Mouse (Mus musculus): ENCODE data around the gene Zfp983. TPM values are rescaled to one million over a fixed set of nuclear protein-coding genes. Genes with fewer than 3 reads are reported as not detected.
"Not testable (repeated sequence)": the region's sequence is repeated elsewhere in the genome, so short reads cannot be mapped to it uniquely, and the experiment has no call there.

Zfp983 gene
- polyA plus RNA-seq, 1 experiment from 2014 or later, result 16.1 TPM

DNA sequence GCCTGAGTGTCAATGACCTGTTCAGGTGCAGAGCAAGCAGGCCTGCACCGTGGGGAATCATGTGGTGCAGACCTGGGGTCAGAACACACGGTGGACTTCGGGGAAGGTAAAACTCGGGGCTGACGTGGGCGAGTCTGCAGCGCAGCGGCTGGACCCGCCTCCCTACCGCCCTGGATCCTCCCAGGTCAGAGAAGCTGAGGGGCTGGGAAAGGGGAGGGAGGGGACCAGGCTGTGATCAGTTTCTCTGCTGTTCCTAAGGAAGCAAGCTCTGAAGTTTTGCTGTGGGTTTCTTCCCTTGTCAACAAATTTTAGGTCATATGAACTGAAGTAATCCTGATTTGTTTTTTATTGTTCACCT lies 29.6 kb downstream of the Zfp983 start:
- Histone ChIP-seq H3K9ac (replicated peaks; ENCODE audit: low read length) (peak overlapping the region; percentile 44; the same call in 1 of the 2 replicates), H3K4me2 (ENCODE audit: low read length) (peak overlapping the region; percentile 57), H3K4me3 (replicated peaks; ENCODE audit: low read depth, low read length) (peak overlapping the region; percentile 42), H3K27ac (replicated peaks; ENCODE audit: low read depth, low read length) (peak overlapping the region; percentile 72; the same call in 1 of the 2 replicates)
- 1% methylated on average over 10 of the region's 10 CpGs for WGBS
- not testable (repeated sequence) for H3K36me3 ChIP-seq (ENCODE audit: control insufficient read depth, insufficient read depth, low read length); H3K9me3 ChIP-seq (ENCODE audit: control insufficient read depth, low read length); H3K27me3 ChIP-seq (ENCODE audit: control insufficient read depth, insufficient read depth, low read length); DNase-seq; H3K4me1 ChIP-seq (ENCODE audit: control insufficient read depth, insufficient read depth, low read length)
- peak; percentile 86 for ATAC-seq (ENCODE audit: low FRiP score, low TSS enrichment)

DNA sequence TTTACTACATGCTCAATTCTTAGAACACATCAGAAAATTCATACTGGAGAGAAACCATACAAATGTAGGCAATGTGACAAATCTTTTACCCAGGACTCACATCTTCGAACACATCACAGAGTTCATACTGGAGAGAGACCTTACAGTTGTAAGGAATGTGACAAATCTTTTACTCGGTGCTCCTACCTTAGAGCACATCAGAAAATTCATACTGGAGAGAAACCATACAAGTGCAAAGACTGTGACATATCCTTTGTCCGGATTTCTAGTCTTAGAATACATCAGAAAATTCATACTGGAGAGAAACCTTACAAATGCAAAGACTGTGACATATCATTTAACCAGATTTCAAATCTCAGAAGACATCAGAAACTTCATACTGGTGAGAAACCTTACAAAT lies 41.1 kb downstream of the Zfp983 start, which contains the start of gene Gm10226:
Gm10226 (plus strand) TSS at position 301 of the 400 bp plus-strand sequence.
- H3K4me2 ChIP-seq (ENCODE audit: low read length), result no peak within 1 kb of the TSS
- ATAC-seq (ENCODE audit: low FRiP score, low TSS enrichment), result no peak
- H3K4me1 ChIP-seq (ENCODE audit: control insufficient read depth, insufficient read depth, low read length), result no peaks in the 10 kb centered on the region
- H3K27ac ChIP-seq (replicated peaks; ENCODE audit: low read depth, low read length), result no peak within 1 kb of the TSS
- DNase-seq, result no peak
- WGBS, result 94% methylated on average over 3 of the region's 3 CpGs
- H3K9me3 ChIP-seq (ENCODE audit: control insufficient read depth, low read length), result no peaks in the 10 kb centered on the region
- H3K36me3 ChIP-seq (ENCODE audit: control insufficient read depth, insufficient read depth, low read length), result peaks cover 50% of the 10 kb centered on the region
- no peak within 1 kb of the TSS for H3K4me3 ChIP-seq (replicated peaks; ENCODE audit: low read depth, low read length)
- no peak within 1 kb of the TSS for H3K9ac ChIP-seq (replicated peaks; ENCODE audit: low read length)
- H3K27me3 ChIP-seq (ENCODE audit: control insufficient read depth, insufficient read depth, low read length), result no peaks in the 10 kb centered on the region

DNA sequence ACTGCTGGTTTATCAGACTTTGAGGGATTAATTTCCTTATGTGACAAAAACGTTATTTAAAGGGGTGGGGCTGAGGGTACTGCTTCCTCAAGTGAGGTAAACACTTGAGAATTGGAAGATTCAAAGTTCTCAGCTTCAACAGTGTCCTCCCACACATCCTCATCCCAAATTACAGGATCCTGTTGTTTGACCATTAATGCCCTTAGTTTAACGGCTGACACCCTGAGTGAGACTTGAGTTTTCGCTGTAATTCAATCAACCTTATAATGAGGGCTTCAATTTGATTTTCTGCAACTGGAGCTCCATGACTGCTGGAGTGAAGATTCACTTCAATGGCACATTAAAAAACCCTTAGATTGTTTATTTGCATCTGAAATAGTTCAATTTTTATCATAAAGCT lies 42.9 kb downstream of the Zfp983 start:
- Histone ChIP-seq H3K36me3 (ENCODE audit: control insufficient read depth, insufficient read depth, low read length) (peaks cover 42% of the 10 kb centered on the region), H3K9ac (replicated peaks; ENCODE audit: low read length) (no peak overlapping the region), H3K27ac (replicated peaks; ENCODE audit: low read depth, low read length) (no peak overlapping the region), H3K4me2 (ENCODE audit: low read length) (no peak overlapping the region), H3K9me3 (ENCODE audit: control insufficient read depth, low read length) (no peaks in the 10 kb centered on the region), H3K4me3 (replicated peaks; ENCODE audit: low read depth, low read length) (no peak overlapping the region), H3K27me3 (ENCODE audit: control insufficient read depth, insufficient read depth, low read length) (no peaks in the 10 kb centered on the region), H3K4me1 (ENCODE audit: control insufficient read depth, insufficient read depth, low read length) (no peaks in the 10 kb centered on the region)
- WGBS, result 82% methylated on average over 3 of the region's 3 CpGs
- no peak for ATAC-seq (ENCODE audit: low FRiP score, low TSS enrichment)
- no peak for DNase-seq

DNA sequence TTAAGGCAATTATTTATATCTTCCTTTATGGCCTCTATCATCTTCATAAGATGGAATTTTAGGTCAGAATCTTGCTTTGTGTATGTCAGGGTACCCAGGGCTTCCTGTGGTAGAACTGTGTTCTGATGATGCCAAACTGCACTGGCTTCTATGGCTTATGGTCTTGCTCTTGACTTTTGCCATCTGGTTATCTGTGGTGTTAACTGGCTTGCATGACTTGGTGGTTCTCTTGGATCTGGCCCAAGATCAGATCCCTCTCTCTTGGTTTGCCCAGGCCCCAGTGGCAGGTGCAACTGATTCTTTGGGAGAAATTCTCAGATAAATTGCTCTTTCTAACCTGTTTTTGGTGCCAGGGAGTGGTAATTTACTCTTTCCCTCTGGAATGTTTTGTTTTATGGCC lies 45.6 kb downstream of the Zfp983 start:
- H3K9me3 ChIP-seq (ENCODE audit: control insufficient read depth, low read length), result no peaks in the 10 kb centered on the region
- ATAC-seq (ENCODE audit: low FRiP score, low TSS enrichment) (no peak), DNase-seq (no peak)
- H3K27me3 ChIP-seq (ENCODE audit: control insufficient read depth, insufficient read depth, low read length), result no peaks in the 10 kb centered on the region
- H3K4me2 ChIP-seq (ENCODE audit: low read length), result no peak overlapping the region
- H3K4me1 ChIP-seq (ENCODE audit: control insufficient read depth, insufficient read depth, low read length), result no peaks in the 10 kb centered on the region
- peaks cover 18% of the 10 kb centered on the region for H3K36me3 ChIP-seq (ENCODE audit: control insufficient read depth, insufficient read depth, low read length)
- no peak overlapping the region for H3K27ac ChIP-seq (replicated peaks; ENCODE audit: low read depth, low read length)
- no peak overlapping the region for H3K4me3 ChIP-seq (replicated peaks; ENCODE audit: low read depth, low read length)
- no peak overlapping the region for H3K9ac ChIP-seq (replicated peaks; ENCODE audit: low read length)

DNA sequence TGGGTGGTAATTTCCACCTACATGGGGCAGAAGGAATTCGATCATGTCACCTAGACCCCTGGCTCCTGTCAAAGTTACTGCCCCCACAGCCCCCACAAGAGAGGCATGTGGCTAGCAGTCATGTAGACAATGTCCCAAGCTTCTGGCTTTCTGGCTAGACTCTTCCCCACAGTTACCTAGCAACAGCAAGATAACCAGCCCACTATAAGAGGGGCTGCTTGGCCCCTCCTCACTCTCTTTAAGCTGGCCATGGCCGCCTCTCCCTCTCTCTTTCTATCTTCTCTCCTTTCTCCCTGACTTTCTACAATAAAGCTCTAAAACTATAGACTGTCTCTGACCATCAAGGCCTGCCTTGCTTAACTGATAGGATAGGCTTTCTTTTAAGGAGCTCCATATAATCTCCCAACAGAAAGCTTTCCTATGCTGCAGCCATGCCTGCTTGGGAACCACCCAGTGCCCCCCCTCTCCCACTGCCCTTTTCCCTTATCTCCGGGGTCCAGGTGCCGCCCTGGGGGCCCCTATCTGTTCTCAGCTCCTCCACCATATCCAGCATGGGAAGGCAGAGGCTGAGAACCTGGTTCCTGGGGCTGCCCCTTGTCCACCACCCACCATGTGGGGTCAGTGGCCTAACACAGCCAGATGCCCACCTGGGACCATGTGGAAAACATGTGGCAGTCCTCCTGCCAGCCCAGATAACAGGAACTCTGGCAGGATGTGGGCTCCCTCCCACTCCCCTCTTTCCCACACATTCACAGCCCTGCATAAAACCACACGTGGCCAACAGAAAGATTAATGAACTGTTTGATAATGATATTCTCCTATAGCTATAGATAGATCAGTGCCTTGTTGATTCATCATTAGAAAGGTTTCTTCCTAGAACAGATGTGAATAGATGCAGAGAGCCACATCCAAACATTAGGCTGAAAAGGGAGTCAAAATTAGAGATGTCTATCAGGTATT lies 52.1 kb downstream of the Zfp983 start:
- ATAC-seq (ENCODE audit: low FRiP score, low TSS enrichment) (no peak), DNase-seq (no peak)
- no peak overlapping the region for H3K4me2 ChIP-seq (ENCODE audit: low read length)
- H3K27me3 ChIP-seq (ENCODE audit: control insufficient read depth, insufficient read depth, low read length), result no peaks in the 10 kb centered on the region
- WGBS, result 50% methylated on average over 5 of the region's 5 CpGs
- H3K4me3 ChIP-seq (replicated peaks; ENCODE audit: low read depth, low read length), result no peak overlapping the region
- no peak overlapping the region for H3K27ac ChIP-seq (replicated peaks; ENCODE audit: low read depth, low read length)
- H3K9ac ChIP-seq (replicated peaks; ENCODE audit: low read length), result no peak overlapping the region
- H3K36me3 ChIP-seq (ENCODE audit: control insufficient read depth, insufficient read depth, low read length), result no peaks in the 10 kb centered on the region
- no peaks in the 10 kb centered on the region for H3K4me1 ChIP-seq (ENCODE audit: control insufficient read depth, insufficient read depth, low read length)
- H3K9me3 ChIP-seq (ENCODE audit: control insufficient read depth, low read length), result no peaks in the 10 kb centered on the region

DNA sequence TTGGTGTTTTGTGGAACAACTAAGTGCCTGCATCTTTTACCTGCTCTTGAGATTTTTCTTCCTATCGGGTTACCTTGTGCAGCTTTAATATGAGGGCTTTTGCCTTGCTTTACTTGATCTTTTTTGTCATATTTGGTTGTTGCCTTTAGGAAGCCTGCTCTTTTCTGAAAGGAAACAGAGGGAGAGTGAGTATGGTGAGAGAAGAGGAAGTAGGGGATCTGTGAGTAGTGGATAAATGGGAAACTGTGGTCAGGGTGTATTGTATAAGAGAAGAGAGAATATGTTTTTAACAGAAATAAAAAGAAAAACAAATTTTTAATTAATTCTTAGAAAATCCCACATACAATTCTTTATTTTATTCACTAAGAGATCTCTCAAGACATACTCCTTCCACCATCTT lies 53.0 kb downstream of the Zfp983 start:
- DNase-seq (no peak), ATAC-seq (ENCODE audit: low FRiP score, low TSS enrichment) (no peak)
- Histone ChIP-seq H3K4me3 (replicated peaks; ENCODE audit: low read depth, low read length) (no peak overlapping the region), H3K27me3 (ENCODE audit: control insufficient read depth, insufficient read depth, low read length) (no peaks in the 10 kb centered on the region), H3K27ac (replicated peaks; ENCODE audit: low read depth, low read length) (no peak overlapping the region), H3K9me3 (ENCODE audit: control insufficient read depth, low read length) (no peaks in the 10 kb centered on the region), H3K36me3 (ENCODE audit: control insufficient read depth, insufficient read depth, low read length) (no peaks in the 10 kb centered on the region), H3K4me2 (ENCODE audit: low read length) (no peak overlapping the region), H3K9ac (replicated peaks; ENCODE audit: low read length) (no peak overlapping the region), H3K4me1 (ENCODE audit: control insufficient read depth, insufficient read depth, low read length) (peaks cover 2% of the 10 kb centered on the region; the same call in 1 of the 2 replicates)
- WGBS, result 85% methylated on average over 1 of the region's 1 CpGs

DNA sequence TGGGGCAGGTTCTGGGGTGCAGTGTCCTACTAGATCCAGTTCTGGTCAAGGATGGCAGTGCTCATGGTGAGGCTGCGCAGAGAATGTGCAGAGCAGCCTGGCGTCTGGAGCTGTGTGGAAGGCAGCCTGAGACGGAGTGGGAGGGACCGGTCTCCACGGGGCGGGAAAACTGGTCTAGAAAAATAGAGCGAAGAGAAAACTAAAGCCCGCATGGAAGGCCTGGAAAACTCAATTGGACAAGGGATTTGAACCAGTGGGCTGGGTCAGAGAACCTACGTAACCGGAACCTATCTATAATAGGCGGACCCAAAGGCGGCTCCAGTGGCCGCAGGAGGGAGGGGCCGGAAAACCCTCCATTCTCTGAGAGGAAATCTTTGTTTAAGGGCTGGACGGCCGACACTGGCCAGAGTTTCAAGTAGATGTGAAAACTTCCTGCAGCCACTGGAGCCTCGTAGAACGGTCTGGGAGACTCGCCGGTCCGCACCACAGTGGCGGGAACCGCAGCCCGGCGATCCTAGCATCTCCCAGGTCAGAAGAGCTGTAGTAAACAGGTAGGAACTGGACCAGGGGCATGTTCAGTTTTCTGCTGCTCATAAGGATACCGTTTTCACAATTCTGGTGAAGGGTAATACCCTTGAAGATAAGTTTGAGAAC lies 57.0 kb downstream of the Zfp983 start, which contains the start of gene Zfp760:
Zfp760 (plus strand) TSS at position 399 of the 654 bp plus-strand sequence.
- Histone ChIP-seq H3K4me3 (replicated peaks; ENCODE audit: low read depth, low read length) (peak within 1 kb of the TSS; percentile 52), H3K9me3 (ENCODE audit: control insufficient read depth, low read length) (no peaks in the 10 kb centered on the region), H3K9ac (replicated peaks; ENCODE audit: low read length) (peak within 1 kb of the TSS; percentile 61), H3K4me2 (ENCODE audit: low read length) (peak within 1 kb of the TSS; percentile 57), H3K4me1 (ENCODE audit: control insufficient read depth, insufficient read depth, low read length) (peaks cover 10% of the 10 kb centered on the region), H3K36me3 (ENCODE audit: control insufficient read depth, insufficient read depth, low read length) (peaks cover 15% of the 10 kb centered on the region), H3K27ac (replicated peaks; ENCODE audit: low read depth, low read length) (peak within 1 kb of the TSS; percentile 86), H3K27me3 (ENCODE audit: control insufficient read depth, insufficient read depth, low read length) (no peaks in the 10 kb centered on the region)
- peak; percentile 91 for DNase-seq
- WGBS, result 4% methylated on average over 26 of the region's 26 CpGs
- ATAC-seq (ENCODE audit: low FRiP score, low TSS enrichment), result peak; percentile 96

DNA sequence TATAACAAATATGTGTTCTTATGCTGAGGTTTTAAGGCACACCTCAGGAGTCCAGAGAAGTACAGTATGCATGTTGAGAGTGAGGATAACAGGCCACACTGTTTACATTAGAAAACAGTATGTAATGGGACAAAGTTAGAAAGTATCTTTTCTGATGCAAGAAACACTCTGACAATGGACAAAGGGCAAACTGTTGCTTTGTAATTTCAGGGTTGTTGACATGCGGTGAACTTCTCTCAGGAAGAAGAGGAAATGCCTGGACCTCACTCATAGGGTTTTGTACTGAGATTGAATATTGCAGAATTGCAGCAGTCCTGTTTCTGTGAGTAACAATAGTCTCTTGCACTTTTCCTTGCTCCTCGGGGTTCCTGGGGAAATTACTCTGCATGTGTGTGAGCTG lies 58.0 kb downstream of the Zfp983 start:
- Histone ChIP-seq H3K27me3 (ENCODE audit: control insufficient read depth, insufficient read depth, low read length) (no peaks in the 10 kb centered on the region), H3K36me3 (ENCODE audit: control insufficient read depth, insufficient read depth, low read length) (peaks cover 16% of the 10 kb centered on the region), H3K4me2 (ENCODE audit: low read length) (peak overlapping the region; percentile 57), H3K9ac (replicated peaks; ENCODE audit: low read length) (peak overlapping the region; percentile 61), H3K4me3 (replicated peaks; ENCODE audit: low read depth, low read length) (peak overlapping the region; percentile 52), H3K9me3 (ENCODE audit: control insufficient read depth, low read length) (no peaks in the 10 kb centered on the region), H3K27ac (replicated peaks; ENCODE audit: low read depth, low read length) (no peak overlapping the region), H3K4me1 (ENCODE audit: control insufficient read depth, insufficient read depth, low read length) (peaks cover 10% of the 10 kb centered on the region)
- ATAC-seq (ENCODE audit: low FRiP score, low TSS enrichment) (no peak), DNase-seq (no peak)
- 35% methylated on average over 2 of the region's 2 CpGs for WGBS
